Mouse (Mus musculus) v-Abl transformed pro-B cells (cell line): ENCODE data around the gene Ttc23l.

Source experiments
- in situ Hi-C, 2 experiments: fragments of 400-800 bp; cut with MboI; formaldehyde crosslinking; loops; one replicate each; pipeline ENCODE4 v1.15.1; 2025; ENCODE audit not compliant: unreplicated experiment in 2 of 2

Ttc23l gene

GRCm38 (mm10) chr15:10558465-10558864, at the start of gene Ttc23l:
Ttc23l (minus strand) TSS chr15:10558668.
- in situ Hi-C loops, result no loop called here

- in situ Hi-C loops, result loop anchor here (10.0 to 25.0 kb wide), 3 partner anchors 862 to 1405 kb away; partner anchors contain the start of genes Capsl (in 1 of the 2) and Spef2 (in 1 of the 2)
Measured at GRCm38 (mm10) chr15:10599413-10599812, 40.9 kb upstream of the Ttc23l start.

GRCm38 (mm10) chr15:10598259-10599225, 40.1 kb upstream of the Ttc23l start:
- in situ Hi-C loops, result loop anchor here (10.0 to 25.0 kb wide), 3 partner anchors 861 to 1404 kb away; partner anchors contain the start of genes Capsl (in 1 of the 2) and Spef2 (in 1 of the 2)

GRCm38 (mm10) chr15:10596871-10597270, 38.4 kb upstream of the Ttc23l start:
- in situ Hi-C loops, result loop anchor here (10.0 to 25.0 kb wide), 3 partner anchors 860 to 1402 kb away; partner anchors contain the start of genes Capsl (in 1 of the 2) and Spef2 (in 1 of the 2)

- in situ Hi-C loops, result loop anchor here (10.0 to 25.0 kb wide), 3 partner anchors 858 to 1401 kb away; partner anchors contain the start of genes Capsl (in 1 of the 2) and Spef2 (in 1 of the 2)
Measured at GRCm38 (mm10) chr15:10595408-10595807, 36.9 kb upstream of the Ttc23l start.

GRCm38 (mm10) chr15:10594910-10595309, 36.4 kb upstream of the Ttc23l start:
- in situ Hi-C loops, result loop anchor here (10.0 to 25.0 kb wide), 3 partner anchors 858 to 1400 kb away; partner anchors contain the start of genes Capsl (in 1 of the 2) and Spef2 (in 1 of the 2)

GRCm38 (mm10) chr15:10593094-10593493, 34.6 kb upstream of the Ttc23l start:
- in situ Hi-C loops, result loop anchor here (10.0 to 25.0 kb wide), 3 partner anchors 856 to 1398 kb away; partner anchors contain the start of genes Capsl (in 1 of the 2) and Spef2 (in 1 of the 2)

GRCm38 (mm10) chr15:10586565-10586964, 28.1 kb upstream of the Ttc23l start:
- in situ Hi-C loops, result loop anchor here (10.0 to 25.0 kb wide), 3 partner anchors 849 to 1149 kb away; partner anchors contain the start of genes Capsl (in 1 of the 2) and Spef2 (in 1 of the 2)

- in situ Hi-C loops, result loop anchor here (10.0 to 25.0 kb wide), 3 partner anchors 847 to 1147 kb away; partner anchors contain the start of genes Capsl (in 1 of the 2) and Spef2 (in 1 of the 2)
Measured at GRCm38 (mm10) chr15:10584359-10585187, 26.1 kb upstream of the Ttc23l start.

- in situ Hi-C loops, result loop anchor here (10.0 to 25.0 kb wide), 3 partner anchors 846 to 1146 kb away; partner anchors contain the start of genes Capsl (in 1 of the 2) and Spef2 (in 1 of the 2)
Measured at GRCm38 (mm10) chr15:10583408-10583807, 24.9 kb upstream of the Ttc23l start.

GRCm38 (mm10) chr15:10579159-10579558, 20.7 kb upstream of the Ttc23l start:
- in situ Hi-C loops, result loop anchor here (25.0 kb wide), 2 partner anchors 842 to 1142 kb away; partner anchors contain the start of genes Capsl (in 1 of the 2) and Spef2 (in 1 of the 2)

- in situ Hi-C loops, result no loop called here
Measured at GRCm38 (mm10) chr15:10566486-10566885, 8.0 kb upstream of the Ttc23l start.

- in situ Hi-C loops, result no loop called here
Measured at GRCm38 (mm10) chr15:10564201-10564600, 5.7 kb upstream of the Ttc23l start.

GRCm38 (mm10) chr15:10562281-10562680, 3.8 kb upstream of the Ttc23l start:
- in situ Hi-C loops, result no loop called here

- in situ Hi-C loops, result no loop called here
Measured at GRCm38 (mm10) chr15:10560005-10560404, 1.5 kb upstream of the Ttc23l start.

- in situ Hi-C loops, result no loop called here
Measured at GRCm38 (mm10) chr15:10554336-10554735, 4.1 kb downstream of the Ttc23l start.

GRCm38 (mm10) chr15:10540271-10541088, 18.0 kb downstream of the Ttc23l start:
- in situ Hi-C loops, result no loop called here

GRCm38 (mm10) chr15:10535969-10536368, 22.5 kb downstream of the Ttc23l start:
- in situ Hi-C loops, result no loop called here

GRCm38 (mm10) chr15:10534591-10534990, 23.9 kb downstream of the Ttc23l start:
- in situ Hi-C loops, result no loop called here
